In the genomic region with DNA sequence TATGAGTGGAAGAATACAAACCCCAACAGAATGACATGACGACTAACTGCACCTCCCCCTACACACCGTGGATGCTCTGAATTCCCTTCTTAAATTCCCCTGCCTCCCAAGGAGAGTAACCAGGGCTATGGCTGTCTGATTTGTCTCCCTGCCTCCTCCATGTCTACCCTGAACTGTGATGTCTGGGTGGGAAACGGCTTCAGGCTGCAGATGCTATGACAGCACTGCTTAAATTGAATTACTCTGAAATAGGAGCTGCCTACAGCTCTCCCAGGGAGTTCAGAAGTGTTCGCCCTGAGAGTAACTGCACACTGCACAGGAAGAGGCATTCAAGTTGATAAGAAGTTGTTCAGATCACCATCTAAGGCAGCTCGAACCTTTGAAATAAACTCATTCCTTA, we compare ENCODE assay signal across 14 mouse cellular contexts. TPM values are rescaled to one million over a fixed set of nuclear protein-coding genes. Genes with fewer than 3 reads are reported as not detected.
"Had no signal": no experiment of that assay in that cellular context is flagged by ENCODE, and none has a peak within 500 bp of the region (broad histone marks: within the 10 kb centered on the region; RNA-seq: fewer than 3 reads in every experiment).

No protein-coding gene starts in this region.

- H3K9me3 ChIP-seq: intestine, embryonic 15.5 days; limb, embryonic 12.5 days; midbrain, embryonic 12.5 days had no signal

- H3K4me1 ChIP-seq: intestine, embryonic 15.5 days; limb, embryonic 12.5 days; midbrain, embryonic 12.5 days had no signal

- H3K9ac ChIP-seq: intestine, embryonic 15.5 days; limb, embryonic 12.5 days; liver, embryonic 14.5 days; midbrain, embryonic 12.5 days had no signal

- H3K4me2 ChIP-seq: intestine, embryonic 15.5 days; limb, embryonic 12.5 days; midbrain, embryonic 12.5 days had no signal

- H3K27me3 ChIP-seq: intestine, embryonic 15.5 days; limb, embryonic 12.5 days; midbrain, embryonic 12.5 days had no signal

- H3K4me3 ChIP-seq: intestine, embryonic 15.5 days; limb, embryonic 12.5 days; midbrain, embryonic 12.5 days had no signal

- ATAC-seq: intestine, embryonic 15.5 days had no signal

- H3K36me3 ChIP-seq: intestine, embryonic 15.5 days; limb, embryonic 12.5 days; midbrain, embryonic 12.5 days had no signal

- DNase-seq: kidney, adult 2 months; liver; lung, adult 18-20 months; lung, postnatal 4 days; thymus, postnatal 4 days had no signal

- H3K27ac ChIP-seq: intestine, embryonic 15.5 days; limb, embryonic 12.5 days; liver, embryonic 14.5 days; midbrain, embryonic 12.5 days; stomach, postnatal 0 days had no signal

RNA-seq across cellular contexts. Expression of a gene that starts 12.8 kb away (rescaled TPM):
- polyA plus RNA-seq: intestine, embryonic 15.5 days; kidney, adult 2 months; large intestine, adult 2 months; limb, embryonic 12.5 days; liver, embryonic 14.5 days; lung, embryonic 16.5 days; midbrain, embryonic 12.5 days; midbrain, postnatal 0 days; neural tube, embryonic 11.5 days; stomach, postnatal 0 days had no signal

RNA-seq across cellular contexts. Expression of a gene that starts 26.8 kb away (rescaled TPM):
- polyA plus RNA-seq: intestine, embryonic 15.5 days; kidney, adult 2 months; large intestine, adult 2 months; limb, embryonic 12.5 days; liver, embryonic 14.5 days; lung, embryonic 16.5 days; midbrain, embryonic 12.5 days; midbrain, postnatal 0 days; neural tube, embryonic 11.5 days; stomach, postnatal 0 days had no signal

RNA-seq across cellular contexts. Expression of a gene that starts 35.1 kb away (rescaled TPM):
- polyA plus RNA-seq: intestine, embryonic 15.5 days; kidney, adult 2 months; large intestine, adult 2 months; limb, embryonic 12.5 days; liver, embryonic 14.5 days; lung, embryonic 16.5 days; midbrain, embryonic 12.5 days; midbrain, postnatal 0 days; stomach, postnatal 0 days had no signal
